Mouse (Mus musculus) heart, embryonic 15.5 days (tissue): ENCODE measurements around the gene Rmnd5b. TPM values are rescaled to one million over a fixed set of nuclear protein-coding genes. Genes with fewer than 3 reads are reported as not detected.

ENCODE experiments used
- ATAC-seq: fragments of 200-750 bp; cut with Nextera tagmentation; replicated peaks from 2 replicates; pipeline ENCODE4 v1.8.0; 2017; ENCODE audit warnings: low read depth, moderate TSS enrichment; ENCODE audit not compliant: insufficient number of reproducible peaks, insufficient read depth, low FRiP score
- H3K27ac ChIP-seq: fragments of 300-500 bp; sonication (generic); 2 replicates; pipeline ENCODE4 v1.5.1; 2015; ENCODE audit warnings: mild to moderate bottlenecking, inconsistent platforms
- H3K27me3 ChIP-seq: fragments of 300-500 bp; sonication (generic); 2 replicates; pipeline ENCODE4 v1.6.1; 2015; ENCODE audit warnings: inconsistent platforms
- H3K36me3 ChIP-seq: fragments of 300-500 bp; sonication (generic); 2 replicates; pipeline ENCODE4 v1.6.1; 2015; ENCODE audit warnings: mild to moderate bottlenecking, inconsistent platforms
- H3K4me1 ChIP-seq: fragments of 300-500 bp; sonication (generic); replicated peaks from 2 replicates; pipeline ENCODE4 v1.6.1; 2015; ENCODE audit warnings: inconsistent platforms
- H3K4me2 ChIP-seq: fragments of 300-500 bp; sonication (generic); 2 replicates; pipeline ENCODE4 v1.6.1; 2015; ENCODE audit warnings: inconsistent platforms, mild to moderate bottlenecking, moderate library complexity
- H3K4me3 ChIP-seq: fragments of 300-500 bp; sonication (generic); 2 replicates; pipeline ENCODE4 v1.5.1; 2015; ENCODE audit warnings: mild to moderate bottlenecking, inconsistent platforms
- H3K9ac ChIP-seq: fragments of 300-500 bp; sonication (generic); 2 replicates; pipeline ENCODE4 v1.6.1; 2015; ENCODE audit warnings: mild to moderate bottlenecking, inconsistent platforms
- H3K9me3 ChIP-seq: fragments of 300-500 bp; sonication (generic); replicated peaks from 2 replicates; pipeline ENCODE4 v1.6.1; 2016; ENCODE audit warnings: inconsistent platforms
- WGBS: fragments of 180-500 bp; shearing (Covaris S2); methylation state at CpG from one replicate; pipeline ENCODE4 v1.1.7; 2015; ENCODE audit warnings: mixed read lengths; 5-methylcytosine and 5-hydroxymethylcytosine counted together
- polyA plus RNA-seq: library from polyadenylated mRNA; unstranded; fragments of >200 nt; fragmentation: Nextera tagmentation; extraction: Ambion mirVana; gene quantifications from 2 replicates; pipeline ENCODE4 v1.2.1, GENCODE M21; 2015

Gene Rmnd5b
- polyA plus RNA-seq, 1 experiment from 2014 or later, result 25.6 TPM

GRCm38 (mm10) chr11:51649111-51649888 is 13.6 kb upstream of the Rmnd5b start:
- Histone ChIP-seq H3K27ac (peak overlapping the region; percentile 56), H3K4me2 (peak overlapping the region; percentile 95), H3K36me3 (peaks cover 3% of the 10 kb centered on the region; the same call in 1 of the 2 replicates), H3K4me3 (peak overlapping the region; percentile 79), H3K9me3 (no peaks in the 10 kb centered on the region), H3K4me1 (peaks cover 47% of the 10 kb centered on the region), H3K27me3 (0 out of 2 replicates have a peak, but pooled peaks cover 4% of the 10 kb centered on the region), H3K9ac (peak overlapping the region; percentile 85)
- WGBS, result 39% methylated on average over 11 of the region's 11 CpGs
- no peak for ATAC-seq

- no peaks in the 10 kb centered on the region for H3K9me3 ChIP-seq
- no peak for ATAC-seq
- H3K9ac ChIP-seq, result peak overlapping the region; percentile 85; the same call in 1 of the 2 replicates
- H3K36me3 ChIP-seq, result peaks cover 6% of the 10 kb centered on the region; the same call in 1 of the 2 replicates
- peak overlapping the region; percentile 79 for H3K4me3 ChIP-seq
- peaks cover 50% of the 10 kb centered on the region for H3K4me1 ChIP-seq
- H3K4me2 ChIP-seq, result peak overlapping the region; percentile 95
- peak overlapping the region; percentile 56 for H3K27ac ChIP-seq
- 30% methylated on average over 3 of the region's 3 CpGs for WGBS
- H3K27me3 ChIP-seq, result 0 out of 2 replicates have a peak, but pooled peaks cover 4% of the 10 kb centered on the region
Measured at GRCm38 (mm10) chr11:51648566-51648965, 12.9 kb upstream of the Rmnd5b start.

- Histone ChIP-seq H3K4me3 (peak overlapping the region; percentile 12; the same call in 1 of the 2 replicates), H3K4me1 (peaks cover 57% of the 10 kb centered on the region), H3K27me3 (0 out of 2 replicates have a peak, but pooled peaks cover 4% of the 10 kb centered on the region), H3K27ac (peak overlapping the region; percentile 68), H3K4me2 (peak overlapping the region; percentile 95), H3K9ac (no peak overlapping the region), H3K9me3 (no peaks in the 10 kb centered on the region), H3K36me3 (peaks cover 10% of the 10 kb centered on the region; the same call in 1 of the 2 replicates)
- no peak for ATAC-seq
- 58% methylated on average over 15 of the region's 15 CpGs for WGBS
Measured at GRCm38 (mm10) chr11:51646751-51647667, 11.3 kb upstream of the Rmnd5b start.

- ATAC-seq, result no peak
- Histone ChIP-seq H3K4me2 (0 out of 2 replicates have a peak overlapping the region, but pooled peaks have one; percentile 95), H3K27me3 (0 out of 2 replicates have a peak, but pooled peaks cover 4% of the 10 kb centered on the region), H3K27ac (peak overlapping the region; percentile 25), H3K9ac (no peak overlapping the region), H3K4me1 (peaks cover 57% of the 10 kb centered on the region), H3K9me3 (no peaks in the 10 kb centered on the region), H3K36me3 (peaks cover 10% of the 10 kb centered on the region; the same call in 1 of the 2 replicates), H3K4me3 (no peak overlapping the region)
- 82% methylated on average over 7 of the region's 7 CpGs for WGBS
Measured at GRCm38 (mm10) chr11:51646245-51646644, 10.5 kb upstream of the Rmnd5b start.

GRCm38 (mm10) chr11:51645293-51645692 is 9.6 kb upstream of the Rmnd5b start:
- peaks cover 10% of the 10 kb centered on the region; the same call in 1 of the 2 replicates for H3K36me3 ChIP-seq
- H3K9ac ChIP-seq, result no peak overlapping the region
- H3K9me3 ChIP-seq, result no peaks in the 10 kb centered on the region
- H3K4me3 ChIP-seq, result no peak overlapping the region
- 68% methylated on average over 13 of the region's 13 CpGs for WGBS
- H3K4me1 ChIP-seq, result peaks cover 49% of the 10 kb centered on the region
- H3K4me2 ChIP-seq, result no peak overlapping the region
- peak overlapping the region; percentile 4; the same call in 1 of the 2 replicates for H3K27ac ChIP-seq
- ATAC-seq, result no peak
- H3K27me3 ChIP-seq, result 0 out of 2 replicates have a peak, but pooled peaks cover 4% of the 10 kb centered on the region

- 0 out of 2 replicates have a peak, but pooled peaks cover 4% of the 10 kb centered on the region for H3K27me3 ChIP-seq
- H3K27ac ChIP-seq, result peak overlapping the region; percentile 44; the same call in 1 of the 2 replicates
- H3K4me1 ChIP-seq, result peaks cover 38% of the 10 kb centered on the region
- no peak overlapping the region for H3K4me3 ChIP-seq
- 70% methylated on average over 16 of the region's 16 CpGs for WGBS
- peaks cover 10% of the 10 kb centered on the region; the same call in 1 of the 2 replicates for H3K36me3 ChIP-seq
- 0 out of 2 replicates have a peak overlapping the region, but pooled peaks have one; percentile 29 for H3K4me2 ChIP-seq
- peak overlapping the region; percentile 5; the same call in 1 of the 2 replicates for H3K9ac ChIP-seq
- H3K9me3 ChIP-seq, result no peaks in the 10 kb centered on the region
- ATAC-seq, result no peak
Measured at GRCm38 (mm10) chr11:51644217-51644616, 8.5 kb upstream of the Rmnd5b start.

- H3K4me1 ChIP-seq, result peaks cover 34% of the 10 kb centered on the region
- H3K27ac ChIP-seq, result peak overlapping the region; percentile 44; the same call in 1 of the 2 replicates
- 45% methylated on average over 15 of the region's 15 CpGs for WGBS
- H3K4me3 ChIP-seq, result no peak overlapping the region
- no peak for ATAC-seq
- peak overlapping the region; percentile 29; the same call in 1 of the 2 replicates for H3K4me2 ChIP-seq
- no peaks in the 10 kb centered on the region for H3K9me3 ChIP-seq
- peaks cover 10% of the 10 kb centered on the region; the same call in 1 of the 2 replicates for H3K36me3 ChIP-seq
- H3K9ac ChIP-seq, result peak overlapping the region; percentile 5; the same call in 1 of the 2 replicates
- H3K27me3 ChIP-seq, result 0 out of 2 replicates have a peak, but pooled peaks cover 4% of the 10 kb centered on the region
Measured at GRCm38 (mm10) chr11:51643761-51644160, 8.1 kb upstream of the Rmnd5b start.

GRCm38 (mm10) chr11:51643202-51643601 is 7.5 kb upstream of the Rmnd5b start:
- WGBS, result 61% methylated on average over 9 of the region's 9 CpGs
- H3K9ac ChIP-seq, result no peak overlapping the region
- peak overlapping the region; percentile 44; the same call in 1 of the 2 replicates for H3K27ac ChIP-seq
- H3K4me3 ChIP-seq, result no peak overlapping the region
- no peaks in the 10 kb centered on the region for H3K9me3 ChIP-seq
- H3K4me2 ChIP-seq, result peak overlapping the region; percentile 29; the same call in 1 of the 2 replicates
- peaks cover 10% of the 10 kb centered on the region; the same call in 1 of the 2 replicates for H3K36me3 ChIP-seq
- 0 out of 2 replicates have a peak, but pooled peaks cover 6% of the 10 kb centered on the region for H3K27me3 ChIP-seq
- H3K4me1 ChIP-seq, result peaks cover 28% of the 10 kb centered on the region
- no peak for ATAC-seq

- no peak overlapping the region for H3K27ac ChIP-seq
- 0 out of 2 replicates have a peak, but pooled peaks cover 6% of the 10 kb centered on the region for H3K27me3 ChIP-seq
- peaks cover 10% of the 10 kb centered on the region; the same call in 1 of the 2 replicates for H3K36me3 ChIP-seq
- no peak for ATAC-seq
- H3K4me3 ChIP-seq, result no peak overlapping the region
- no peaks in the 10 kb centered on the region for H3K9me3 ChIP-seq
- no peak overlapping the region for H3K4me2 ChIP-seq
- H3K4me1 ChIP-seq, result peaks cover 29% of the 10 kb centered on the region
- WGBS, result 79% methylated on average over 7 of the region's 7 CpGs
- H3K9ac ChIP-seq, result no peak overlapping the region
Measured at GRCm38 (mm10) chr11:51640748-51641147, 5.1 kb upstream of the Rmnd5b start.

- 71% methylated on average over 5 of the region's 5 CpGs for WGBS
- Histone ChIP-seq H3K4me1 (peaks cover 28% of the 10 kb centered on the region), H3K27me3 (0 out of 2 replicates have a peak, but pooled peaks cover 2% of the 10 kb centered on the region), H3K4me3 (no peak overlapping the region), H3K9ac (no peak overlapping the region), H3K9me3 (no peaks in the 10 kb centered on the region), H3K36me3 (0 out of 2 replicates have a peak, but pooled peaks cover 4% of the 10 kb centered on the region), H3K4me2 (peak overlapping the region; percentile 50; the same call in 1 of the 2 replicates), H3K27ac (peak overlapping the region; percentile 64)
- ATAC-seq, result no peak
Measured at GRCm38 (mm10) chr11:51638497-51638896, 2.8 kb upstream of the Rmnd5b start.
